Mouse (Mus musculus) frontal cortex, adult (tissue): ENCODE results near the gene Cyp2d10.

Experiments used
- ATAC-seq: cut with Nextera tagmentation; 2 replicates; pipeline ENCODE4 v1.9.2; 2017; ENCODE audit warnings: mild to moderate bottlenecking, moderate library complexity, mixed read lengths; ENCODE audit not compliant: low TSS enrichment

The Cyp2d10 gene

GRCm38 (mm10) chr15:82361459-82362018, 45.5 kb downstream of the Cyp2d10 start:
- 0 out of 2 replicates have a peak, but pooled peaks have one; percentile 47 for ATAC-seq

GRCm38 (mm10) chr15:82358431-82359260, 48.3 kb downstream of the Cyp2d10 start:
- ATAC-seq, result no peak

- peak; percentile 99 for ATAC-seq
Measured at GRCm38 (mm10) chr15:82354126-82354945, 52.7 kb downstream of the Cyp2d10 start, which contains the start of gene Ndufa6. Ndufa6 (minus strand) TSS chr15:82354322.

GRCm38 (mm10) chr15:82353745-82354113, 53.3 kb downstream of the Cyp2d10 start:
- 0 out of 2 replicates have a peak, but pooled peaks have one; percentile 0 for ATAC-seq

- ATAC-seq, result no peak
Measured at GRCm38 (mm10) chr15:82353078-82353744, 53.8 kb downstream of the Cyp2d10 start.
